Mouse (Mus musculus) CD4-positive helper T cell, adult 2 months (primary cell): ENCODE results near the gene Map3k21.

Experiments
- DNase-seq: peaks from one replicate; pipeline ENCODE4 v3.0.0-alpha.2; 2012; ENCODE audit warnings: low read depth, missing footprints, low spot score

Gene Map3k21

DNA sequence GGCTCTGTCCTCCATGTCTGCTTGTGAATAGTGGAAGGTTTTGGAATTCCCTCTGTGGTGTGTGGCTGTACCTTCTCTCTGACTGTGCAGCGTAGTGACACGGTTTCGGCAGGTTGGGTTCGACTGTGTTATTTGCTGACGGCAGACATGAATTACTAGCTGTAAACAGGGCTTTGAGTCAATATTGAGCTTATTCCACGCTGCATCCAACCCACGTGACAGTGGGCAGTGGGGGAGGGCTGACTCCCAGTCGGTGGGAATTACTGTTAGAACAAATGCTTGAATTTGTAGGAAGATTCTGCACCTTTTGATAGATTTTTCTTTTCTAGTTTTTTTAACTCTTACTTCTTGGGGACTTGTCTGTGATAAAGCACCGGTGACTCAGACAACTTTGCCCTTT, 4.1 kb downstream of the Map3k21 start:
- DNase-seq, result no peak

DNA sequence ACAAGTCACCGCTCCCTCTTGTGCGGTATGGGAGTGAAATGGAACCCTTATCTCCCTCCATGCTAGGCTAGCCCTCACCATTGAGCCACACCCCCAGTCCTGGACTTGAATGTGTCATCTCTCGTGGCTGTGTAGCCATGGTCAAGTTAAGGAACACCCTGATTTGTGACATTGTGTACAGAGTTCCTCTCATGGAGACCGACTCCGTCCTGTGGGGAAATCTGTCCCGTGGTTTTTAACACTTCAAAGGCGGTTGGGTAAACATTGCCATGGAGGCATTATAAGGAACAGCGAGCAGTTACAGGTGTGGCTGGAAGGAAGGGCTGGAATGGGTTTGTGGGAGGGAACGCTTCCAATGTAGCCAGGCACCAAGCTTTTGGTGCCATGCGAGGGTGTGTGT, 6.8 kb downstream of the Map3k21 start:
- no peak for DNase-seq

DNA sequence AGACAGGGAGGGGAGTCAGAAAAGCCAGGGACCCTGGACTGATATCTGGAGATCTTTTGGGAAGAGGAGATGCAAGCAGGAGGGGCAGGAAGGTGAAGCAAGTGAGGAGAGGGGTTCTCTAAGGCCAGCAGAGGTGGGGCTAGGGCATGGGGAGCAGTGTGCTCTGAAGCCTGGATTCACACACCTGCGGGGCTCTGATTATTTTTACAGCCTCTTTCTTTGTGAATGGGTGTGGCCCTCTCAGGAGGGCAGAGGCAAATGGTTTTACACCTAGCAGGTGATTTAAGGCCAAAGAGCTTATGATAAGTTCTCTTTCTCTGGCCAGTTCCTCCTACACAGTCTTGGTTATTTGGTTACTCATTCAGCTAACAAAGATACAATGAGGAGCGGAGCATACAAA, 8.5 kb downstream of the Map3k21 start:
- no peak for DNase-seq

DNA sequence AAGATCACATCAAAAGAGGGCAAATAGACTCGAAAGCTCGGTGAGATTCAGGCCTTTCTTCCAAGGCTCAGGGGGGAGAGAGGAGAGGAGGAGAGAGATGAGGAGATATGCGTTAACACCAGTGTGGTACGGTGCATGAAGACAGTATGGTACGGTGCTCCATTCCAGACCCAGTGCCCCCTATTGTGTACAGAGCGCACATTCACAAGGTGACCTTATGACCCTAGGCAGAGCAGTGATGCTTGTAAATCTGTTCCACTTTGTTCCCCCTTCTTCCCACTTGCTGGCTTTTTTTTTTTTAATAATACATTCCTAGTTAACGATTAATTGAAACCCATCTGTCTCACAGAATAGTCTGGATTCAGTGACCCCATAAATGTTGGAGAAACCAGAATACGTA, 9.3 kb downstream of the Map3k21 start:
- DNase-seq, result no peak

DNA sequence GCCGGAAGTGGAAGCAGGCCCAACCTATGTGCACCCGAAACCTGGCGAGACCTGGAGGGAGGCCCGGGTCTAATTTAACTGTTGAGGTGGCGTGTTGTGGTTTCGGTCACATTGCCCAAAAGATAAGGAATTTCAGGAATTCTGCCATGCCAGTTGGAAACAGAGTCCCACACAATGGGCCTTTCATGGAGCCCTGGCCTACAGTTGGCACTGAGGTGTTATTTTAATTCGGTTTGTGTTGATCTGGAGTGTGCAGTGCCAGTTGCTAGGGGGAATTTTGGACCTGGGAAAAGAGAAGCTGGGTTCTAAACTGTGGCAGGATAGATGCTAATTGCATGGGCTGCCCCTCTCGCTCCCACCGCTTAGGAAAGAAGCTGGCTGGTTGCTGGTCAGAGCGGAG, 10.0 kb downstream of the Map3k21 start:
- no peak for DNase-seq

DNA sequence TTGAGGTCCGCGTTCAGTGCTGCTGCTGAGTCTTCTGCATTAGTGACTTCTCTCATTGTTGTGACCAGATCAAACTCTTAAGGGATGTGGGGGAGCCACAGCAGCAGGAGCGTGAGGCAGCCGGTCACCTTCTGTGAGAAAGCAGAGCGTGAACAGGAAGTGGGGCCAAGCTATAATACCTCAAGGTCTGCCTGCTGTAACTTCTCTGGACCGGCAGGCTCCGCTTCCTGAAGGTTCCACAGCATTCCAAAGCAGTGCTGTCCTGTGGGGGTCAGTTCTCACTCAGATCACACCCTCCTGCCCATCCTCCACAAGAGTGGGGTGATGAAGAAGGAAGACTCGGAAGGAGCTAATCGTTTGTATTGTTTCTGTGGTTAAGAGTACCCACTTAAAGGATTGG, 10.5 kb downstream of the Map3k21 start:
- DNase-seq, result no peak

DNA sequence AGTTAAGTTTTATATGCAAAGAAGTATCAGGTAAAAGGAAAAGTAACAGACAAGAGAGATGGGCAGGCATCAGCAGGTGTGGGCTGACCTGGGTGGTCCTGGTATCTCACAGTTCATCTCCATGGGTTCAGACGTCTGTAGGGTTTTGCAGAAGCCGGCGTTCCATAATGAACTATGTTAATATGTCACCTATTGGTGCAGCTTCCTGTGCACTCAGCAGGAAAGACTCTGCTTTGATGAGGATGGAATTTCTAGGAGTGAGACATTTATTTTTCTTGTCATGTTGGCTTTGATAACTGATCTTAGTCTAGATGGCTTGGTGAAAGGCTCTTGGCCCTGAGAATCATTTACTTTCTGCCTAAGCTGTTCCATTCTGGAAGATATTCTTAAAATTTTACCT, 12.1 kb downstream of the Map3k21 start:
- DNase-seq, result no peak

DNA sequence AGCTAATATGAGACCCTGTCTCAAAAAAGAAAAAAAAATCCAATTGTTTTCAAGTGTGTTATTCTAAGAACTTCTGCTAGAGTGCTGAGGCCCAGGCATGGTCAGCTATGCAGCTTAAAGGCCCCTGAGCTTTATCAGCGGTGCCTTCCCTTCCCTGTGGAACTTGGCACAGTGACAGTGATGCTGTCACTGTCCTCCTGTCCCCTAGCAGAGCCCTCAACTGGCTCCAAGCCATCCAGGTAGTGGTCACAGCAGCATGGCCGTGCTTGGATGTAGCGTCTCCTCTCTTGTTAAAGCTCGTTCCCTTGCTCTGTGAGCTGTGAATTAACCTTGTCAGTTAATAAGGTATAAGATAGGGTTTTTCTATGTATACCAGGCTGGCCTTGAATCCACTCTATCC, 16.4 kb downstream of the Map3k21 start:
- DNase-seq, result no peak

DNA sequence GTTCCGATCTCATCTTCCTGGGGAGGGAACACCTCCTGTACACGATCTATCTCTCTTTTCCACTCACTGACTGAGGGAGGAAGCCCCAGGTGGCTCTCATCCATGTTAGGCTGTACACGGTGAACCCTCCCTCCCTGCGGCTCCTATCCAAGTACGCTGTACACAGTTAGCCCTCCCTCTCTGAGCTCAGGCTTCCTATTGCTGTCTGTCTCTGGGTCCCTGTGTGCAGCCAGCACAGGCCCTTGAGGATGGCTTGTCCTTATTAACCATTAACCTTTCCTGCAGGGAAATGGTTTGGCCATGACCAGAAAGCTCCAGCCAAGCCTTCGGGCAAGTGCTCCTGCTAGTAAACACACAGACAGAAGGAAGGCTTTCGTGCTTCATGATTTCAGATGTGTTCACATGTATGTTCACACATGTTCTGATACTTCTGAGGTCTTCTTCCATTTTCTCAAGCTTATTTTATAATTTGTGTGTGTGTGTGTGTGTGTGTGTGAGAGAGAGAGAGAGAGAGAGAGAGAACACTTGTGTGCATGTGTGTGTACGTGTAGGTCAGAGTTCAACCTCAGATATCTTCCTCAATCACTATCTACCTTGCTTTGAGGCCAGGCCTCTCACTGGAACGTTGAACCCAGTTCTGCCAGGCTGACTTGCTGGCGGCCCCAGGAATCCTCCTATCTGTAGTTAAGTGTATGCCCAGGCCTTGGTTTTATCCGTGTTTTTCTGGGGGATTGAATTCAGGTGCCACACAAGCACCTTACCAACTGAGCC, 20.2 kb downstream of the Map3k21 start:
- no peak for DNase-seq

DNA sequence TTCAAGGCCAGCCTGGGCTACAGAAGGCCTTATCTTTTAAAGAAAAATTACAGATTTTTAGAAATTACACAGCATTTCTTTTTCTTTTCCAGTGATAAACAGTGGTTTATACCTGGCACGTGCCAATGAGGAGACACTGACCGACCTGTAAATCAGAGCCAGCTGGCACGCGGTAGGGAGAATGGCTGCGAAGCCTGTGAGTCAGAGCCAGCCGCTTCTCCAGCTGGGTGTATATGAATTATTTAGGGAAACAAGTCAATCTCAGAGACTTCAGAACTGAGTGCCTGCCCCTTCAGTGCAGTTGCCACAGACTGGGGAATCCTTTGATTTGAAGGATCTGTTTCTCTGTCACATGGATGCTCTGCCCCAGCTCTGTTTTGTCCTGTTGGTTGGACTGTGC, 21.6 kb downstream of the Map3k21 start:
- DNase-seq, result no peak

DNA sequence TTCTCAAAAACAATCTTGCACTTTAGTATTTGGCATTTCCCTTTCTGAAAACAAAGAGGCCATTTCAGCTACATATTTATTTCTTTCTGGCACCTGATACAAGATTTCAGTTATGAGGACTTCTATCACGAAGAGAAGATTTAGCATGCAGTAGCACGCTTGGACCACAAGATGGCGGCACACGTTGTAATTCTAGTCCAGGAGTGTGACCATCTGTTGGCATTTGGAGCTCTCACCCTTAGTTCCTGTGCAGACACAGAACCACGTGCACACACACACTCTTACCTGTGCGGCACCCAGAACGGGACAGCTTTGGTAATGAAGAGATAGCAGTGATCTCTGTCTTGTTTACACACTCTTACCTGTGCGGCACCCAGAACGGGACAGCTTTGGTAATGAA, 25.4 kb downstream of the Map3k21 start:
- peak; percentile 15 for DNase-seq

DNA sequence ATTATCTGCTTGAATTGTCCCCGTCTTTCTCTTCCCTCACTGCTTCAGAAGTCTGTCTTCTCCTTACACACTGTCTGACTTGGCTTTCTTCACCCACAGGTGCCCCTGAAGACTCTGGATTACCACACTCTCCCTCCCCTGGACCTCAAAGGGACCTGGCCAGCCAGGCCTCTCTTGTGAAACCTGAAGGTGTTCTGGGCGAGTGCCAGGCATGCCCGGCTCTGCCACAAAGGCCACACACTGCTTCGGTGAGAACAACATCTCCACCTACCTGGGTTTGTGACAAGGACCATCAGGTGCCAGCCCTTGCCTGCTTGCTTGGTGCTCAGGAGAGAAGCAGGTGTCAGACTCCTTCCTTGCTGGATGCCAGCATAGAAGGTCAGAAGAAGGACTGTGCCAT, 34.3 kb downstream of the Map3k21 start:
- no peak for DNase-seq

DNA sequence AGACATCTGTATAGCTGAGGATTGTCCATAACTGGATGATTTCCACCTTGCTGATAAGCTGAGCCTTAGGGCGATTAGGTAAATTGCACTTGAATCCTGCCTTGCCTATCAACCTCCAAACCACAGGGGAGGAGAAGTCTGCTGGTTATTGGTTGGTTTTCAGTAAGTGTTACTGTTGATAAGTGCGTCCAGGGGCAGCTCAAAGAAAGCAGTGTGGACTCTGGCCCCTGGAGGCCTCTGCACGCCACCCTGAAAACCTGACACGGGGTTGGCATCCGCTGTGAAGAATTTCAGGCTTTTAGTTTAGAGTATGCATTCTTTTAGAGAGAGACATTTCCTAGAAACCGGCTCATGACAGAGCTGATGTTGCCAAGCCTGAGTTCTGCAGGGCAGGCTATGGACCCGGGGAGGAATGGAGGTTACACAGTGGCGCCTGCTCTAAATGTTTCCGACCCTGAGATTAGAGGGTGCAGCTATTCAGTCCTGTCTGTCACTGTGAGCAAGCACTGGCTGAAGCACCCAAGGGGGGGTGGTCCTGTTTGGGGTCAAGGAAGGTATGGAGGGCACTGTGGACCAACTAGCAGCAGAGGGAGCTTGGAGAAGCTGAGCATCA, 38.6 kb downstream of the Map3k21 start:
- DNase-seq, result no peak

DNA sequence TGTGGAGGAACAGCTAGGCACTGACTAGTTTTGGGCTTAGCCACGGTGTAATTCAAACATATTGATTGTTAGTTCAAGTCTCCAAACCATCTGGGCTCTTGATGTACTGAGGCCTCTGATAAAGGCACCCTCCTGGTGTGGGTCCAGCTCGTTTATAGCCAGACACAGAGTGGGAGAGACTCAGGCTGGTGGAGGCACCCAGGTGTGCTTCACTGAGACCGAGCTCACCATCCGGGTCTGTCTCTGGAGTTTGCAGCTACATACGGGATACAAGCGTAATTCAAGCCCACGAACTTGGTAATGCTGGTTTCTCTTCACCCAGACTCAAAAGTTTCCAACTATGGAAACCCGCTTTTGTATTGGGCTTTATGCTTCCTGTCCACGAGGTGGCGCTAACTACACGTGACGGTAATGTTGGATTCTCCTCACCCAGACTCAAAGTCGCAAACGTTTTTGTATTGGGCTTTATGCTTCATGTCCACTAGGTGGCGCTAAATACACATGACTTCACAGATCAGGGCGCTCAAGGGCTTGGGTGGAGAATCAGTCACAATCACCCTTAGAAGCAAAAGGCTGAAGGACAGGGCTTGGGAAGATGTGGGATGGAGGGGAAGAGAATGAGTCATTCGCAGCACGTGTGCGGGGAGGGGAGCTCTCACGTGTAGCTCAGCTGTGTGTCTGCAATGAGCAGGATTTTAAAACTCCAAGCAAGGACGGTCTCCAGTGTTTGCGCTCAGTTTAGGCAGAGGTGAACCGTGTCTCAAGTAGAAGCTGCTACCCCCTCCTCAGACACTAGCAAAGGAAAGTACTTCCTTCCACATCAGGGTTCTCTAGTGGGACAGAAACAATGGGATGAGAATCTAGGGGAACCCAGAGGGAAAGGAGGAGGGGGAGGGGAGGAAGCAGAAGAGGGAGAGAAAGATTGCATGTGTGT, 40.0 kb downstream of the Map3k21 start:
- DNase-seq, result peak; percentile 81

DNA sequence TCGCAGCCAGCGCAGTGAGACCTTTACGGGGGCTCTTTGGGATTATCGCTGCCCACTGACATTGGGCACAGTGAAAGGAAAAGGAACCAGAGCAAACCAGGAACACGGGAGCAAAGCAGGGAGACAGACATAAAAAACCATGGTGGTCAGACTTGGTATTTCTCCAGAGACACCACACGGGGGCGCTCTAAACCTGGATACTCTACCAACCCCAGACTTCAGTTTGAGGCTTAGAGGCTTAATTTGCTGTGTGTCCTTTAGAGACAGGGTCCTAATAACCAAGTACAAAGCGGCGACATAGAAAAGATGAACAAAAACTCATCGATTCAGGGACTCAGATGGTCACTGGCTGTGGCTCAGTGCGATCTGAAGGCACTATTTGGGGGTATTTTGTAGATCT, 45.4 kb downstream of the Map3k21 start:
- no peak for DNase-seq

DNA sequence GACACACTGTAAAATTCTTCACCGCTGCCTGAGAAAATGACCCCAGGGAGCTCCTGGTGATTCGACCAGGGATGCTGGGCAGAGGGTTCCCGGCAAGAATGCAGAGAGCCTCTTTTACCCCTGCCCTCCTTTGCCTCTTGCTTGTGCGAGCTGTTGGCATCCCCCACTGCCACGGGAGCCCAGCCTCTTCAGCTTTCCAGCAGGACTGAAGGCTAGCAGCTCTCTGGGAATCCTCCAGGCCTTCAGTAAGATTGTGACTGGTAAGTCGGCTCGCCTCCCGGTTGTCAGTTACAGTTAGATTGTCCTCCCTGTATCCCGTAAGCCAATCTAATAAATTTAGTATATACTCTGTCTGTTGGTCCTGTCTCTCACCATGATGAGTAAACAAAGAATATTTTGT, 46.5 kb downstream of the Map3k21 start:
- no peak for DNase-seq

DNA sequence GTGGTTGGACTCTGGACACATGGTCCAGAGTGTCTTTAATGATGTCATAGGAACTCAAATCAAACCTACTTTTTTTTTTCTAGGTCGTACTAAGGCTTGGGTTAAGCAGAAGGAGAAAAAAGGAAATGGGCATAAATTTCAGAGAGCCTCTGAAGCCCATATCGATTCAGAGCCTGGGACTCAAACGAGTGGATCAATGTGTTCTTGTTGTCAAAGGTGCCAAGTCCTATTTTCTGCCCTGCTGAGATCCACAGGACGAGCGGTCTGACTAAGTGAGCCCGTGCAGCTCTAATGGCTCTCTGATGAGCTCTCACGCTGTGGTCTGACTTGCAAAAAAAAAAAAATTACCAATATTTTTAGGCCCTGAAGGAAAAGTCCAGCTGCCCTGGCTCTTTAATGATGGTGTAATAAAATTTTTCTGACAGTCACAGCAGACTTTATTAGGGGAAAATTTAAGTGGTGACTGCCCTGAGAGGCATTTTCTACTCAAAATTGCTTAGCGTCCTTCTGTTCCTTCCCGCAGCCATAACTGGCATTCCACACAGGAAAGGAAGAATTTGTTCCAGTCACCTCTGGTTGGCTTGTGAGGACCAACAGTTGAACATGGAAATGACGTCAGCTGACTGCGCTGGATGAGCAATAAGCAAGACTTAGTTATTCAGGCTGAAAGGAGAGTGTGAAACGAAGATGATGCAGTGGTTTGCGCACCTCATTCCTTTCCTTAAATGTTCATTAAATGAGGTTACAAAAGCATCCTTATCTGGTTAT, 47.2 kb downstream of the Map3k21 start:
- DNase-seq, result no peak

DNA sequence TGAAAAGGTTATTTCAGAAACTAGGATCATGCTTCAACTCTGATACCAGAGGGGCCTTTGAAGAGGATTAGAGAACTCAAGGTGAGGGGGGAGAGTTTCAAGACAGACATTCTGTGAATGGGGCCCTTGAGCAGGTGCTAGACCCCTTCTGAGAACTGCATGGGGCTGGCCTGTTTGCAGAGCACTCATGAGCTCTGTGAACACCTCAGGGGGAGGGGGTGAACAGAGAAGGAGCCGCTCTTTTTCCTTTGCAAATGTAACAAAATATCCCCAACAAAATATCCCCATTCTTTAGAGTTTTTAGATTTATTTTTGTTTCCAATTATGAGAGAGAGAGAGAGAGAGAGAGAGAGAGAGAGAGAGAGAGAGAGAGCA, 47.7 kb downstream of the Map3k21 start:
- no peak for DNase-seq

DNA sequence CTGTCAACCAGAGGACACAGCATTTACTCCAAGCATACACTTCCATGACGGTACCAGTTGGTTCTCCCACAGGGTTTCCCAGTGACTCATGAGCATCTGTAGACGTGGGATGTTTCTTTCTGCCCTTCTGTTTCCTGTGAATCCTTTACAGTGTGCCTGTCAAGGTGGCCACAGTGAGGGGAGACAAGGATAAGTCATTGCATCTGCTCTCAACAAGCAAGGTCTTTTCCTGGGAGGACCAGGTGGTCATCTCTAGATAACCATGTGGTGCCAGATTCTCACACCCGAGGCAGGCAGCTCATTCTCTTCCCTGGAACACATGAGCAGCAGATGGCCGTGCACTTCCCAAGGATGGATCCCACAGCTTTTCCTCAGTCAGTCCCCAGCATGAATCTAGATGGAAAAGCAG, 49.1 kb downstream of the Map3k21 start:
- no peak for DNase-seq

DNA sequence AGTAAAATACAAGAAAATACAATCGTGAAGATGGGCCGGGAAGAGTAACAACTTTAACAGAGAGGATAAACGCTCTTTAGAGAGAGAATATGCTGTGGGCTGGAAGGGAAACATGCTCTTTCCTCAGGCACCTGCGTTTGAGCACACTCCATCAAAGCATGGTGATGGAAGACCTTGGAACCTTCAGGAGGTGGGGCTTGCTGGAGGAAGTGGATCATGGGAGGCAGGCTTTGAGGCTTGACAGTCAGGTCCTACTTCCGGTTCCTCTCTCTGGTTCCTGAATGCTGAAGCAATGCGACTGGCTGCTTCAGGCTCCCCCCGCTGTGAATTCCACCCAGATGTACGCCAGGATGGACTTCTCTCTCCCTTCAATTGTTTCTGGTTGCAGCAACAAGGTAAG, 49.8 kb downstream of the Map3k21 start:
- DNase-seq, result no peak

DNA sequence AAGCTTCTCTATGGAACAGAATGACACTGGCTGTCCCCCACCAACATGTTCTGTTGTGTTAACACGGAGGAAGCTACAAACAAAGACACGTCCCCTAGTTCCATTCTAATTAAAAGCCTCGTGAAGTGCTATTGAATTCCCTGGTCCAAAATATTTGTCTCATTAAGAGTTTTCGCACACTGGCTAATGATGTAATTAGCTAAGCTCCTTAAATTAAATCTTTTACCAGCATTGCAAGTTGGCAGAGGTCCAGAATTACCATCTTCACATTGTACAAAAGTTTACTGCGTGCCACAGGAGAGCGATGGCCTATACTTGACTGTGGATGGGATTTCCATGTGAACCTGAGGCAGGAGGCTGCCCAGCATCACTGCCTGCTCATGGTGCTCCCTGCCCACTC, 51.5 kb downstream of the Map3k21 start:
- no peak for DNase-seq

DNA sequence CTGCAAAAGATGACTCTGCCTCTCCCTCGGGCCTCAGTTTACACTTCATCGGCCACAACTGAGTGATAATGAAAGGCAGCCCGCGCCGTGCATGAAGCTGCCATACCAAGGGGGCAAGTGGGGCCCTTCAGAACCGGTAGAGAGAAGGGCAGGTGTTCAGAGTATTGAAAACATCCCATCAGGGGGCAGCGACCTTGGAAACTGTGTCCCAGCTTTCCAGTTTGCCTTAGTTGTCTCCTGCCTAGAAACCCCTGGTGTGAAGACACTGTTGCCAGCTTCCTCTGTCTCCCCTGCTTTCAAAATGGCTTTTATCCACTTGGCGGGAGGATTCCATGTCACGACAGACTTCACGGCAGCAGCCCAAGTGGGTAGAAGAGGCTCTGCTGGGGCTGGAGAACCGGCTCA, 53.6 kb downstream of the Map3k21 start:
- no peak for DNase-seq
